Mouse (Mus musculus) lung, adult 2 months (tissue): Measurements from ENCODE around the gene Hdac9. TPM values are rescaled to one million over a fixed set of nuclear protein-coding genes. Genes with fewer than 3 reads are reported as not detected.

Experiments used
- DNase-seq: peaks from one replicate; pipeline ENCODE4 v3.0.0; 2022
- H3K4me1 ChIP-seq: fragments of 200-500 bp; 2 replicates; pipeline ENCODE4 v1.6.1; 2011; ENCODE audit warnings: low read length; ENCODE audit not compliant: control insufficient read depth, insufficient read depth
- H3K4me3 ChIP-seq: fragments of 200-500 bp; replicated peaks from 2 replicates; pipeline ENCODE3; 2011; ENCODE audit warnings: low read depth, mild to moderate bottlenecking, control low read depth, low read length; ENCODE audit errors: extremely low read depth
- CTCF ChIP-seq: fragments of 200-500 bp; IDR thresholded peaks from 2 replicates; pipeline ENCODE4 v1.5.1; 2011; ENCODE audit warnings: mild to moderate bottlenecking, low read length, control low read depth; ENCODE audit not compliant: insufficient read depth
- POLR2A ChIP-seq: fragments of 200-500 bp; IDR thresholded peaks from 2 replicates; pipeline ENCODE4 v1.6.1; 2011; ENCODE audit warnings: low read depth, mild to moderate bottlenecking, control low read depth, low read length, borderline replicate concordance; ENCODE audit errors: extremely low read depth
- WGBS: fragments of 180-500 bp; shearing (Covaris S2); methylation state at CpG from one replicate; pipeline ENCODE4 v1.1.7; 2018; 5-methylcytosine and 5-hydroxymethylcytosine counted together
- polyA plus RNA-seq: library from polyadenylated mRNA; depleted of rRNA; stranded (reverse); fragments of >200 nt; gene quantifications from 2 replicates; pipeline ENCODE4 v1.2.3, GENCODE M21; 2012

The Hdac9 gene
- polyA plus RNA-seq, 1 experiment = 4.8 TPM

- Histone ChIP-seq H3K4me3 (no peak overlapping the region), H3K4me1 (no peaks in the 10 kb centered on the region)
- WGBS = 70% methylated on average over 4 of the region's 4 CpGs
- no peak for TF ChIP-seq POLR2A
- TF ChIP-seq CTCF = no peak
- DNase-seq = no peak
Measured at GRCm38 (mm10) chr12:34200030-34200446, 716.9 kb downstream of the Hdac9 start.

DNA sequence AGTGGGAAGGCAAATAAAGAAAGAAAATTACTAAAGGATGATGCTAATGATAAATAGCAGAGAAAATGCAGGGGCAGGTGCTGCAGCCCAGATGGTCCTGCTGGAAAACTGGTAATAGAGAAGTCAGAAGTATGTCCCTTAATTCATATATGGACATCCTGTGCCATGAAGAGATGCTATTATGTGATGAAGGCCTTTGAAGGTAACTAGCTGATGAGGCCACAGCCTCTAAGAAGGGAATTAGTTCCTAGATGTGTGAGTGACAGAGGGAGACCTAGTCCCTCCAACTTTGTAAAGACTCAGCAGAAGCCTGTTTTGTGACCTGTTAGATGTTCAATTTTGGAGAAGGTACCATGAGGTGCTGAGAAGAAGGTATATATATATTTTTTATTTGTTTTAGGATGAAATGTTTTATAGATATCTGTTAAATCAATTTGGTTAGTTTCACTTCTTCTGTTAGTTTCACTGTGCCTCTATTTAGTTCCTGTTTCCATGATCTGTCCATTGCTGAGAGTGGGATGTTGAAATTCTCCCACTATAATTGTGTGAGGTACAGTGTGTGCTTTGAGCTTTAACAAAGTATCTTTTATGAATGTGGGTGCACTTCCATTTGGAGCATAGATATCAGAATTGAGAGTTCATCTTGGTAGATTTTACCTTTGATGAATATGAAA, 721.6 kb downstream of the Hdac9 start:
- Histone ChIP-seq H3K4me3 (no peak overlapping the region), H3K4me1 (no peaks in the 10 kb centered on the region)
- TF ChIP-seq CTCF = no peak
- TF ChIP-seq POLR2A = no peak
- DNase-seq = no peak

GRCm38 (mm10) chr12:34194116-34194515, 722.8 kb downstream of the Hdac9 start:
- no peaks in the 10 kb centered on the region for H3K4me1 ChIP-seq

DNA sequence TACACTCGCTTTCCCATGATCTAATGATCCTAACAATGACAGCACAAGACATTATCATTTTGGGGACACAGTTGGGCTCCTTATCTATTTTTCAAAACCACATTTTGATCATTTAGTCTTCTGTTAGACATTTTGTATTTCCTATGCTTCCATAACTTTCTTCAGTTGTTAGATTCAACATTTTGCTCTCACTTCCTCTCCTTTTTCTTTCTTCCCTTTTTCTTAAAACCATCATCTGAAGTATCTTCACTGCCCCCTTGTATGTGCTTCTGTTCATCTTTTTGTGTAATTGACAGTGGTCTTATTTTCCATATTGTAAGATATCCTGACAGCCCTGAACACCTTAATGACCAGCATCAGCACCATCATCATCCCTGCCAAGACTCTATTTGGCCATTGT, 725.6 kb downstream of the Hdac9 start:
- no peak for DNase-seq
- 97% methylated on average over 1 of the region's 1 CpGs for WGBS
- Histone ChIP-seq H3K4me1 (no peaks in the 10 kb centered on the region), H3K4me3 (no peak overlapping the region)
- TF ChIP-seq CTCF (no peak), POLR2A (no peak)

More at GRCm38 (mm10) chr12:34194116-34194515, 722.8 kb downstream of the Hdac9 start:
- TF ChIP-seq POLR2A (no peak), CTCF (no peak)
- WGBS = 88% methylated on average over 4 of the region's 4 CpGs
- H3K4me3 ChIP-seq = no peak overlapping the region
- no peak for DNase-seq

DNA sequence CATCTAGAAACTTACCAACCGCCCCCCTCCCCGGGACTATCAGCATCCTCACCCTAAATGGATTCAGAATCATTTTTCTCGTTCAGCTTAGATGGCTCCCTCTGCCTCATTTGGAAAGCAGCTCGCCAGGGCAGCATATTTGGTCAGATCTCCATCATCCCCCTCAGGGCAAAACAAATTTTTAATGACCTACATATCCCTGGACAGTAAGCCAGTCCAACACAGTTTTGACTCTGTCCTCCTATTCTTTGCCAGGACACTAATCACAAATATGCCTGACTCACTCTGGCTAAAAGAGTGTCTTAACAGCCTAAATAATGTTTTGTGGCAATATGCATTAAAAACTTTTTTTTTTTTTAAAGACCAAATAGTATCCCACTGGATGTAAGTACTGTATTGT, 738.0 kb downstream of the Hdac9 start:
- Histone ChIP-seq H3K4me3 (no peak overlapping the region), H3K4me1 (no peaks in the 10 kb centered on the region)
- TF ChIP-seq CTCF (no peak), POLR2A (no peak)
- WGBS = 81% methylated on average over 4 of the region's 4 CpGs
- no peak for DNase-seq

DNA sequence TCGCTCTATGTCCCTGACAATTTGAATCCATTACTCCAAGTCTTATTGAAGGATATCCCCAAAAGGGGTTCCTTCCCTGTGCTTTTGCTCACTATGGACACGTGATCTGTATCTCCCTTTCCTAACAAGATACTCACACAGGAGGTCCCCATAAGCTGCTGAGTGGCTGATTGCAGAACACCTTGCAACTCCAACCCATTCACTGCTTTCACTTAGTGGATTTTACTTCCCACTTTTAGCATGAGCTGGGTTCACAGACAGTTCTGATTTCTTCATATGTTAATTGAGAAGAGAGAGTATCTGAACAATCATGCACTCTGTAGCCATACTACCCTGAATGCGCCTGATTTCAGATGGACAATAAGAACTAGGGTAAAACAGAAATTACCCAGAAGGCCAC, 740.1 kb downstream of the Hdac9 start:
- 84% methylated on average over 3 of the region's 3 CpGs for WGBS
- H3K4me1 ChIP-seq = no peaks in the 10 kb centered on the region
- TF ChIP-seq POLR2A = no peak
- no peak for TF ChIP-seq CTCF
- DNase-seq = no peak
- no peak overlapping the region for H3K4me3 ChIP-seq

DNA sequence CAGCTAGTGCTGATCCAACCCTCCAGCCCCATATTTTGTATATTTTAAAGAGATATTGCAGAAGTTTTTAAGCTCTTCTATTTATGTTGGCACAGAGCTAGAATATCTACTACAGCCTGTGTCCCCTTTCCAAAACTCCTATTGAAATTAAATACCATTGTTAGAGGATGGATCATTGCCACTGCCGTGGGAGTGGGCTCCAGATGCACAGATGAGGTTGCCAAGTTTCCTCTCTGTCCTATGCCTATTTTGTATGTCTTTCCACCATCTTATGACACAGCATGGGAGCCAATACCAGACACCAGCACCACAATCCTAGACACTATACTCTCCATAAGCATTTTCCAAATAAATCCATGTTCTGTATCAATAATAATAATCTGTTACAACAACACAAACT, 743.9 kb downstream of the Hdac9 start:
- no peak overlapping the region for H3K4me3 ChIP-seq
- no peaks in the 10 kb centered on the region for H3K4me1 ChIP-seq
- 50% methylated on average over 1 of the region's 1 CpGs for WGBS
- TF ChIP-seq CTCF (no peak), POLR2A (no peak)
- no peak for DNase-seq

DNA sequence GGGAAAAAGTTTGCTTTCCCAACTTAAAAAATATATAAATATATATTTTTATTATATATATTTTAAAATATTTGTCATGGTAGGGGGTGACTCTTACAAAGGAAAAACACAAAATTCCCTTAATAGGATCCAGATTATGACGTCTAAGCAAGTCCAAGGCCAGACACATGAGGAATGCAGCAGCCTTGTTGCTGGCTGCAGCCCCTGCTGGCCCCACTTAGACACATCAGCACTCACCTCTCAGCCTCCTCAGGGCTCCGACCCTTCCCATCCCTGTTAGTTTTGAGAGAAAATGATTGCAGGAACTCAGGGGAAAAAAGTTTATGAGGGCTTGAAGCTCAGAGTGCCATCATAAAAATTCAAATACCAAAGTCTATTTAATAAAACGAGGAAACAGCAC, 746.3 kb downstream of the Hdac9 start:
- no peaks in the 10 kb centered on the region for H3K4me1 ChIP-seq
- TF ChIP-seq CTCF (no peak), POLR2A (no peak)
- no peak for DNase-seq
- 68% methylated on average over 3 of the region's 3 CpGs for WGBS
- no peak overlapping the region for H3K4me3 ChIP-seq

DNA sequence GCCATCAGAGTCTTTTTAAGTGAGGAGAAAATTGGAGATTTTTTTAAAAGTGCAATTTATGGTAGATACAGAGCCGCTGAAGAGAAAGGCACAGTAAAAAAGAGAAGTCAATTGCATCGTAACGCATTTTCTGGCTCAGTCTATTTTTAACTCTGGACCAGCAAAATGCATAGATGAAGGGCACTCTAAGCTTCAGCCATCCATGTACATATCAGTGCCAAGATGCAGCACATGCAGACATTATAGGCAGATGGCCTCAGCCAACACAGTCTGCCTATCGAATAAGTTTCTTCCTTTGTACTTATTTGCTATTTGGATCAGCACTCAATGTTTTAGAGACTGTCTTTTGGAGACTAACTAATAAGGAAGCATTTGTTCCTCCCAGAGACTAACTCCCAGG, 751.2 kb downstream of the Hdac9 start:
- TF ChIP-seq POLR2A (no peak), CTCF (no peak)
- Histone ChIP-seq H3K4me3 (no peak overlapping the region), H3K4me1 (no peaks in the 10 kb centered on the region)
- 91% methylated on average over 4 of the region's 4 CpGs for WGBS
- no peak for DNase-seq

- TF ChIP-seq POLR2A (no peak), CTCF (no peak)
- WGBS = 85% methylated on average over 6 of the region's 6 CpGs
- DNase-seq = no peak
- no peak overlapping the region for H3K4me3 ChIP-seq
- no peaks in the 10 kb centered on the region for H3K4me1 ChIP-seq
Measured at GRCm38 (mm10) chr12:34156301-34156700, 760.6 kb downstream of the Hdac9 start.
